Mouse (Mus musculus): ENCODE results near the gene Kpna4. TPM values are rescaled to one million over a fixed set of nuclear protein-coding genes. Genes with fewer than 3 reads are reported as not detected.
A peak's percentile ranks its signal among the peaks of the same experiment; 100 is the strongest.

Gene Kpna4
- total and polyA plus RNA-seq, 2 experiments from 2014 or later, result 26.4 to 53.0 TPM

GRCm38 (mm10) chr3:69055871-69056270 is 71.0 kb downstream of the Kpna4 start:
- Histone ChIP-seq H3K27ac (no peak overlapping the region), H3K27me3 (ENCODE audit: insufficient read depth, low read length) (no peaks in the 10 kb centered on the region), H3K4me1 (ENCODE audit: insufficient read depth, low read length) (no peaks in the 10 kb centered on the region), H3K4me2 (ENCODE audit: low read depth, low read length) (no peak overlapping the region), H3K4me3 (ENCODE audit: low read length) (no peak overlapping the region), H3K9me3 (ENCODE audit: low read length) (no peaks in the 10 kb centered on the region), H3K9ac (replicated peaks; ENCODE audit: low read length) (no peak overlapping the region), H3K36me3 (ENCODE audit: insufficient read depth, low read length) (no peaks in the 10 kb centered on the region)
- ATAC-seq (no peak), DNase-seq (ENCODE audit: low spot score) (no peak)
- whole genome bisulfite sequencing, result 81% methylated on average over 3 of the region's 3 CpGs
- no peak for TF ChIP-seq CTCF (IDR thresholded peaks at IDR 0.05; ENCODE audit: low read depth)

GRCm38 (mm10) chr3:69054760-69055432 is 72.0 kb downstream of the Kpna4 start:
- no peak for DNase-seq (ENCODE audit: low spot score)
- no peak for TF ChIP-seq CTCF (IDR thresholded peaks at IDR 0.05; ENCODE audit: low read depth)
- Histone ChIP-seq H3K4me3 (ENCODE audit: low read length) (no peak overlapping the region), H3K27me3 (ENCODE audit: insufficient read depth, low read length) (no peaks in the 10 kb centered on the region), H3K27ac (no peak overlapping the region), H3K4me2 (ENCODE audit: low read depth, low read length) (no peak overlapping the region), H3K36me3 (ENCODE audit: insufficient read depth, low read length) (no peaks in the 10 kb centered on the region), H3K4me1 (ENCODE audit: insufficient read depth, low read length) (no peaks in the 10 kb centered on the region), H3K9me3 (ENCODE audit: low read length) (no peaks in the 10 kb centered on the region), H3K9ac (replicated peaks; ENCODE audit: low read length) (no peak overlapping the region)
- ATAC-seq, result 0 out of 2 replicates have a peak, but pooled peaks have one; percentile 29
- WGBS, result 86% methylated on average over 7 of the region's 7 CpGs

GRCm38 (mm10) chr3:69051894-69052293 is 75.0 kb downstream of the Kpna4 start:
- DNase-seq (ENCODE audit: low spot score) (no peak), ATAC-seq (no peak)
- no peak overlapping the region for H3K4me2 ChIP-seq (ENCODE audit: low read depth, low read length)
- no peak overlapping the region for H3K4me3 ChIP-seq (ENCODE audit: low read length)
- no peak for TF ChIP-seq CTCF (IDR thresholded peaks at IDR 0.05; ENCODE audit: low read depth)
- no peak overlapping the region for H3K27ac ChIP-seq
- H3K36me3 ChIP-seq (ENCODE audit: insufficient read depth, low read length), result no peaks in the 10 kb centered on the region
- H3K27me3 ChIP-seq (ENCODE audit: insufficient read depth, low read length), result no peaks in the 10 kb centered on the region
- WGBS, result 93% methylated on average over 11 of the region's 11 CpGs
- no peaks in the 10 kb centered on the region for H3K9me3 ChIP-seq (ENCODE audit: low read length)
- no peak overlapping the region for H3K9ac ChIP-seq (replicated peaks; ENCODE audit: low read length)
- H3K4me1 ChIP-seq (ENCODE audit: insufficient read depth, low read length), result no peaks in the 10 kb centered on the region

- no peak for TF ChIP-seq CTCF (IDR thresholded peaks at IDR 0.05; ENCODE audit: low read depth)
- WGBS, result 52% methylated on average over 6 of the region's 6 CpGs
- DNase-seq (ENCODE audit: low spot score) (no peak), ATAC-seq (no peak)
- Histone ChIP-seq H3K4me1 (ENCODE audit: insufficient read depth, low read length) (peaks cover 4% of the 10 kb centered on the region; the same call in 1 of the 2 replicates), H3K9ac (replicated peaks; ENCODE audit: low read length) (no peak overlapping the region), H3K27ac (no peak overlapping the region), H3K4me2 (ENCODE audit: low read depth, low read length) (no peak overlapping the region), H3K9me3 (ENCODE audit: low read length) (no peaks in the 10 kb centered on the region), H3K4me3 (ENCODE audit: low read length) (no peak overlapping the region), H3K36me3 (ENCODE audit: insufficient read depth, low read length) (no peaks in the 10 kb centered on the region), H3K27me3 (ENCODE audit: insufficient read depth, low read length) (no peaks in the 10 kb centered on the region)
Measured at GRCm38 (mm10) chr3:69049011-69049410, 77.9 kb downstream of the Kpna4 start.

- Histone ChIP-seq H3K27me3 (ENCODE audit: insufficient read depth, low read length) (no peaks in the 10 kb centered on the region), H3K36me3 (ENCODE audit: insufficient read depth, low read length) (no peaks in the 10 kb centered on the region), H3K9me3 (ENCODE audit: low read length) (no peaks in the 10 kb centered on the region), H3K4me2 (ENCODE audit: low read depth, low read length) (no peak overlapping the region), H3K4me3 (ENCODE audit: low read length) (no peak overlapping the region), H3K9ac (replicated peaks; ENCODE audit: low read length) (no peak overlapping the region), H3K4me1 (ENCODE audit: insufficient read depth, low read length) (peaks cover 4% of the 10 kb centered on the region; the same call in 1 of the 2 replicates), H3K27ac (no peak overlapping the region)
- no peak for TF ChIP-seq CTCF (IDR thresholded peaks at IDR 0.05; ENCODE audit: low read depth)
- ATAC-seq (no peak), DNase-seq (ENCODE audit: low spot score) (no peak)
- 75% methylated on average over 4 of the region's 4 CpGs for WGBS
Measured at GRCm38 (mm10) chr3:69047684-69048083, 79.2 kb downstream of the Kpna4 start.

GRCm38 (mm10) chr3:69046509-69046908 is 80.4 kb downstream of the Kpna4 start:
- no peak for TF ChIP-seq CTCF (IDR thresholded peaks at IDR 0.05; ENCODE audit: low read depth)
- no peak overlapping the region for H3K4me3 ChIP-seq (ENCODE audit: low read length)
- ATAC-seq (no peak), DNase-seq (ENCODE audit: low spot score) (no peak)
- H3K27me3 ChIP-seq (ENCODE audit: insufficient read depth, low read length), result no peaks in the 10 kb centered on the region
- no peaks in the 10 kb centered on the region for H3K9me3 ChIP-seq (ENCODE audit: low read length)
- H3K4me1 ChIP-seq (ENCODE audit: insufficient read depth, low read length), result peaks cover 4% of the 10 kb centered on the region; the same call in 1 of the 2 replicates
- 75% methylated on average over 4 of the region's 4 CpGs for WGBS
- H3K27ac ChIP-seq, result no peak overlapping the region
- H3K36me3 ChIP-seq (ENCODE audit: insufficient read depth, low read length), result no peaks in the 10 kb centered on the region
- H3K9ac ChIP-seq (replicated peaks; ENCODE audit: low read length), result no peak overlapping the region
- H3K4me2 ChIP-seq (ENCODE audit: low read depth, low read length), result no peak overlapping the region

GRCm38 (mm10) chr3:69045750-69046149 is 81.2 kb downstream of the Kpna4 start:
- Histone ChIP-seq H3K4me2 (ENCODE audit: low read depth, low read length) (peak overlapping the region; percentile 98), H3K4me3 (ENCODE audit: low read length) (peak overlapping the region; percentile 90), H3K9ac (replicated peaks; ENCODE audit: low read length) (no peak overlapping the region; the same call in 1 of the 2 replicates), H3K36me3 (ENCODE audit: insufficient read depth, low read length) (no peaks in the 10 kb centered on the region), H3K9me3 (ENCODE audit: low read length) (no peaks in the 10 kb centered on the region), H3K27me3 (ENCODE audit: insufficient read depth, low read length) (no peaks in the 10 kb centered on the region), H3K27ac (no peak overlapping the region), H3K4me1 (ENCODE audit: insufficient read depth, low read length) (peaks cover 4% of the 10 kb centered on the region; the same call in 1 of the 2 replicates)
- TF ChIP-seq CTCF (IDR thresholded peaks at IDR 0.05; ENCODE audit: low read depth), result no peak
- ATAC-seq, result no peak
- no peak for DNase-seq (ENCODE audit: low spot score)
- WGBS, result 16% methylated on average over 13 of the region's 13 CpGs
